Mouse (Mus musculus): ENCODE data around the gene Ppp3ca.

- TF ChIP-seq CTCF (IDR thresholded peaks at IDR 0.05; ENCODE audit: control insufficient read depth, insufficient read depth, insufficient read length) (no peak), MAX (IDR thresholded peaks at IDR 0.05) (no peak), USF1 (IDR thresholded peaks at IDR 0.05; ENCODE audit: low read depth) (no peak), MYOD1 (IDR thresholded peaks at IDR 0.05; ENCODE audit: control insufficient read depth, insufficient read length, low read depth) (no peak), MYOG (IDR thresholded peaks at IDR 0.05; ENCODE audit: control insufficient read depth, extremely low read depth, insufficient read length) (no peak), FOSL1 (IDR thresholded peaks at IDR 0.05; ENCODE audit: insufficient read depth, low read length, poor library complexity, severe bottlenecking) (no peak), CEBPB (IDR thresholded peaks at IDR 0.05; ENCODE audit: low read depth) (no peak)
Measured at GRCm38 (mm10) chr3:136791946-136792345, 122.0 kb downstream of the Ppp3ca start.
